Mouse (Mus musculus) hindbrain, postnatal 0 days (tissue): ENCODE results near the gene Col8a1. TPM values are rescaled to one million over a fixed set of nuclear protein-coding genes. Genes with fewer than 3 reads are reported as not detected.

Source experiments
- ATAC-seq: fragments of 200-750 bp; cut with Nextera tagmentation; 2 replicates; pipeline ENCODE4 v1.8.0; 2017; ENCODE audit warnings: mild to moderate bottlenecking, moderate TSS enrichment, moderate library complexity
- DNase-seq: peaks from one replicate; pipeline ENCODE4 v3.0.0-alpha.2; 2015; ENCODE audit warnings: low spot score
- H3K27ac ChIP-seq: fragments of 300-500 bp; sonication (generic); 2 replicates; pipeline ENCODE4 v1.5.1; 2014; ENCODE audit warnings: mild to moderate bottlenecking
- H3K27me3 ChIP-seq: fragments of 300-500 bp; sonication (generic); 2 replicates; pipeline ENCODE4 v1.6.1; 2014; ENCODE audit warnings: low read length, mixed read lengths; ENCODE audit not compliant: insufficient read depth
- H3K36me3 ChIP-seq: fragments of 300-500 bp; sonication (generic); 2 replicates; pipeline ENCODE4 v1.6.1; 2014; ENCODE audit warnings: low read length, mixed read lengths; ENCODE audit not compliant: insufficient read depth
- H3K4me1 ChIP-seq: fragments of 300-500 bp; sonication (generic); 2 replicates; pipeline ENCODE4 v1.6.1; 2014; ENCODE audit warnings: antibody characterized with exemption, low read length, mixed read lengths; ENCODE audit not compliant: insufficient read depth
- H3K4me2 ChIP-seq: fragments of 300-500 bp; sonication (generic); 2 replicates; pipeline ENCODE4 v1.6.1; 2014; ENCODE audit warnings: low read depth, mild to moderate bottlenecking, low read length, moderate library complexity, mixed read lengths
- H3K4me3 ChIP-seq: fragments of 300-500 bp; sonication (generic); 2 replicates; pipeline ENCODE4 v1.5.1; 2014; ENCODE audit warnings: low read length
- H3K9ac ChIP-seq: fragments of 300-500 bp; sonication (generic); replicated peaks from 2 replicates; pipeline ENCODE4 v1.6.1; 2014; ENCODE audit warnings: mild to moderate bottlenecking, low read length, moderate library complexity, mixed read lengths
- H3K9me3 ChIP-seq: fragments of 300-500 bp; sonication (generic); 2 replicates; pipeline ENCODE4 v1.6.1; 2016; ENCODE audit warnings: low read length, mixed read lengths
- CTCF ChIP-seq: IDR thresholded peaks from 2 replicates; pipeline ENCODE4 v1.5.1; 2016; ENCODE audit warnings: antibody characterized with exemption, control low read depth, low read depth
- WGBS: fragments of 180-500 bp; shearing (Covaris S2); extraction: QIAGEN DNeasy Blood & Tissue Kit; methylation state at CpG from one replicate; pipeline ENCODE4 v1.1.7; 2014; 5-methylcytosine and 5-hydroxymethylcytosine counted together
- polyA plus RNA-seq: library from polyadenylated mRNA; unstranded; fragments of >200 nt; fragmentation: Nextera tagmentation; extraction: Ambion mirVana; gene quantifications from 2 replicates; pipeline ENCODE4 v1.2.1, GENCODE M21; 2015
- total RNA-seq: library from RNA; depleted of rRNA; stranded (reverse); fragments of >200 nt; gene quantifications from 2 replicates; pipeline ENCODE4 v1.2.3, GENCODE M21; 2014

Gene Col8a1
- total and polyA plus RNA-seq, 2 experiments from 2014 or later: 8.3 to 8.9 TPM

GRCm38 (mm10) chr16:57733545-57733944 lies 21.0 kb downstream of the Col8a1 start:
- Histone ChIP-seq H3K27me3 (no peaks in the 10 kb centered on the region), H3K4me1 (no peaks in the 10 kb centered on the region), H3K4me2 (no peak overlapping the region), H3K9ac (no peak overlapping the region), H3K27ac (no peak overlapping the region), H3K4me3 (no peak overlapping the region), H3K36me3 (no peaks in the 10 kb centered on the region), H3K9me3 (no peaks in the 10 kb centered on the region)
- 78% methylated on average over 1 of the region's 1 CpGs for WGBS
- no peak for ATAC-seq
- TF ChIP-seq CTCF: no peak
- no peak for DNase-seq

GRCm38 (mm10) chr16:57733139-57733538 lies 21.4 kb downstream of the Col8a1 start:
- TF ChIP-seq CTCF: no peak

GRCm38 (mm10) chr16:57724978-57725377 lies 29.6 kb downstream of the Col8a1 start:
- no peak for TF ChIP-seq CTCF
- Histone ChIP-seq H3K9ac (no peak overlapping the region), H3K9me3 (no peaks in the 10 kb centered on the region), H3K4me3 (no peak overlapping the region), H3K4me2 (no peak overlapping the region), H3K36me3 (no peaks in the 10 kb centered on the region), H3K27me3 (no peaks in the 10 kb centered on the region), H3K27ac (no peak overlapping the region), H3K4me1 (no peaks in the 10 kb centered on the region)
- ATAC-seq (no peak), DNase-seq (no peak)
- WGBS: 74% methylated on average over 3 of the region's 3 CpGs

More at GRCm38 (mm10) chr16:57733139-57733538, 21.4 kb downstream of the Col8a1 start:
- Histone ChIP-seq H3K27me3 (no peaks in the 10 kb centered on the region), H3K27ac (no peak overlapping the region), H3K9ac (no peak overlapping the region), H3K36me3 (no peaks in the 10 kb centered on the region), H3K4me2 (no peak overlapping the region), H3K4me3 (no peak overlapping the region), H3K9me3 (no peaks in the 10 kb centered on the region), H3K4me1 (no peaks in the 10 kb centered on the region)
- 93% methylated on average over 3 of the region's 3 CpGs for WGBS
- ATAC-seq (no peak), DNase-seq (no peak)

GRCm38 (mm10) chr16:57718982-57719381 lies 35.6 kb downstream of the Col8a1 start:
- Histone ChIP-seq H3K4me2 (no peak overlapping the region), H3K27me3 (no peaks in the 10 kb centered on the region), H3K9ac (no peak overlapping the region), H3K27ac (no peak overlapping the region), H3K9me3 (no peaks in the 10 kb centered on the region), H3K4me1 (no peaks in the 10 kb centered on the region), H3K4me3 (no peak overlapping the region), H3K36me3 (no peaks in the 10 kb centered on the region)
- WGBS: 78% methylated on average over 2 of the region's 2 CpGs
- no peak for ATAC-seq
- no peak for DNase-seq
- no peak for TF ChIP-seq CTCF

- no peak for TF ChIP-seq CTCF
- 92% methylated on average over 5 of the region's 5 CpGs for WGBS
- H3K4me1 ChIP-seq: no peaks in the 10 kb centered on the region
- no peak overlapping the region for H3K9ac ChIP-seq
- H3K36me3 ChIP-seq: no peaks in the 10 kb centered on the region
- H3K27ac ChIP-seq: no peak overlapping the region
- H3K4me3 ChIP-seq: no peak overlapping the region
- H3K4me2 ChIP-seq: no peak overlapping the region
- ATAC-seq: no peak
- no peak for DNase-seq
- H3K9me3 ChIP-seq: no peaks in the 10 kb centered on the region
- no peaks in the 10 kb centered on the region for H3K27me3 ChIP-seq
These were observed 55.8 kb downstream of the Col8a1 start for GRCm38 (mm10) chr16:57698733-57699132.

GRCm38 (mm10) chr16:57694694-57695093 lies 59.8 kb downstream of the Col8a1 start:
- Histone ChIP-seq H3K36me3 (no peaks in the 10 kb centered on the region), H3K27me3 (no peaks in the 10 kb centered on the region), H3K4me3 (no peak overlapping the region), H3K27ac (no peak overlapping the region), H3K9me3 (no peaks in the 10 kb centered on the region), H3K9ac (no peak overlapping the region), H3K4me2 (no peak overlapping the region), H3K4me1 (no peaks in the 10 kb centered on the region)
- DNase-seq (no peak), ATAC-seq (no peak)
- TF ChIP-seq CTCF: no peak
- whole genome bisulfite sequencing: 59% methylated on average over 1 of the region's 1 CpGs

GRCm38 (mm10) chr16:57693906-57694522 lies 60.5 kb downstream of the Col8a1 start:
- no peak overlapping the region for H3K4me2 ChIP-seq
- no peaks in the 10 kb centered on the region for H3K27me3 ChIP-seq
- no peak overlapping the region for H3K9ac ChIP-seq
- 90% methylated on average over 2 of the region's 2 CpGs for WGBS
- no peak for TF ChIP-seq CTCF
- DNase-seq: no peak
- no peak for ATAC-seq
- no peaks in the 10 kb centered on the region for H3K4me1 ChIP-seq
- no peak overlapping the region for H3K27ac ChIP-seq
- no peaks in the 10 kb centered on the region for H3K9me3 ChIP-seq
- no peaks in the 10 kb centered on the region for H3K36me3 ChIP-seq
- no peak overlapping the region for H3K4me3 ChIP-seq
